Mouse (Mus musculus): ENCODE results near the gene Cd44.

- TF ChIP-seq CTCF (IDR thresholded peaks at IDR 0.05; ENCODE audit: insufficient read depth, low read length) (no peak), POLR2A (IDR thresholded peaks at IDR 0.05; ENCODE audit: borderline replicate concordance, extremely low read depth, low read depth, low read length) (0 out of 2 replicates have a peak, but pooled peaks have one; percentile 20)
Measured at GRCm38 (mm10) chr2:102899238-102899637, 2.2 kb downstream of the Cd44 start.

All from lung, adult 2 months (tissue).